Mouse (Mus musculus) hindbrain, embryonic 11.5 days (tissue): ENCODE data around the gene Vmn1r17. TPM values are rescaled to one million over a fixed set of nuclear protein-coding genes. Genes with fewer than 3 reads are reported as not detected.
"Not testable (repeated sequence)": the region's sequence is repeated elsewhere in the genome, so short reads cannot be mapped to it uniquely, and the experiment has no call there.

ENCODE experiments used
- ATAC-seq: fragments of 200-750 bp; cut with Nextera tagmentation; 2 replicates; pipeline ENCODE4 v1.8.0; 2017; ENCODE audit warnings: mild to moderate bottlenecking, moderate TSS enrichment, moderate library complexity; ENCODE audit not compliant: low FRiP score
- DNase-seq: peaks from one replicate; pipeline ENCODE4 v3.0.0-alpha.2; 2015; ENCODE audit warnings: low spot score
- H3K27ac ChIP-seq: fragments of 300-500 bp; sonication (generic); 2 replicates; pipeline ENCODE4 v1.5.1; 2014; ENCODE audit warnings: mild to moderate bottlenecking, low read depth, low read length
- H3K27me3 ChIP-seq: fragments of 300-500 bp; sonication (generic); 2 replicates; pipeline ENCODE4 v1.6.1; 2014; ENCODE audit warnings: mild to moderate bottlenecking, low read length, moderate library complexity, mixed read lengths; ENCODE audit not compliant: control insufficient read depth, insufficient read depth
- H3K36me3 ChIP-seq: fragments of 300-500 bp; sonication (generic); 2 replicates; pipeline ENCODE4 v1.6.1; 2014; ENCODE audit warnings: mild to moderate bottlenecking, low read length, moderate library complexity, mixed read lengths; ENCODE audit not compliant: control insufficient read depth, insufficient read depth
- H3K4me1 ChIP-seq: fragments of 300-500 bp; sonication (generic); replicated peaks from 2 replicates; pipeline ENCODE4 v1.6.1; 2014; ENCODE audit warnings: low read length, mixed read lengths; ENCODE audit not compliant: control insufficient read depth, insufficient read depth
- H3K4me2 ChIP-seq: fragments of 300-500 bp; sonication (generic); replicated peaks from 2 replicates; pipeline ENCODE4 v1.6.1; 2014; ENCODE audit warnings: mild to moderate bottlenecking, low read depth, low read length
- H3K4me3 ChIP-seq: fragments of 300-500 bp; sonication (generic); 2 replicates; pipeline ENCODE4 v1.5.1; 2014; ENCODE audit warnings: low read depth, low read length
- H3K9ac ChIP-seq: fragments of 300-500 bp; sonication (generic); 2 replicates; pipeline ENCODE4 v1.6.1; 2014; ENCODE audit warnings: low read depth, low read length
- H3K9me3 ChIP-seq: fragments of 300-500 bp; sonication (generic); 2 replicates; pipeline ENCODE4 v1.6.1; 2016; ENCODE audit warnings: low read length; ENCODE audit not compliant: control insufficient read depth
- WGBS: fragments of 180-500 bp; shearing (Covaris S2); extraction: QIAGEN DNeasy Blood & Tissue Kit; methylation state at CpG from one replicate; pipeline ENCODE4 v1.1.7; 2014; 5-methylcytosine and 5-hydroxymethylcytosine counted together
- polyA plus RNA-seq: library from polyadenylated mRNA; unstranded; fragments of >200 nt; fragmentation: Nextera tagmentation; extraction: Ambion mirVana; gene quantifications from 2 replicates; pipeline ENCODE4 v1.2.1, GENCODE M21; 2014

Gene Vmn1r17
- not detected in 2 replicates for polyA plus RNA-seq

- ATAC-seq (no peak), DNase-seq (no peak)
- H3K27me3 ChIP-seq = no peaks in the 10 kb centered on the region
- WGBS = 84% methylated on average over 1 of the region's 1 CpGs
- no peak within 1 kb of the TSS for H3K9ac ChIP-seq
- H3K4me2 ChIP-seq = no peak within 1 kb of the TSS
- H3K4me3 ChIP-seq = no peak within 1 kb of the TSS
- no peak within 1 kb of the TSS for H3K27ac ChIP-seq
- H3K4me1 ChIP-seq = no peaks in the 10 kb centered on the region
- H3K36me3 ChIP-seq = no peaks in the 10 kb centered on the region
- no peaks in the 10 kb centered on the region for H3K9me3 ChIP-seq
Measured at GRCm38 (mm10) chr6:57363627-57364026, at the start of gene Vmn1r17. TSS of gene Vmn1r17 (minus strand) at chr6:57363727.

GRCm38 (mm10) chr6:57403480-57403879 is 40.0 kb upstream of the Vmn1r17 start, which contains the start of gene Vmn1r19:
TSS of gene Vmn1r19 (plus strand) at chr6:57403780.
- not testable (repeated sequence) for H3K4me2 ChIP-seq, H3K4me1 ChIP-seq, H3K36me3 ChIP-seq, H3K4me3 ChIP-seq, H3K9me3 ChIP-seq, ATAC-seq, H3K9ac ChIP-seq, DNase-seq, H3K27me3 ChIP-seq, H3K27ac ChIP-seq
- WGBS = 84% methylated on average over 3 of the region's 3 CpGs

DNA sequence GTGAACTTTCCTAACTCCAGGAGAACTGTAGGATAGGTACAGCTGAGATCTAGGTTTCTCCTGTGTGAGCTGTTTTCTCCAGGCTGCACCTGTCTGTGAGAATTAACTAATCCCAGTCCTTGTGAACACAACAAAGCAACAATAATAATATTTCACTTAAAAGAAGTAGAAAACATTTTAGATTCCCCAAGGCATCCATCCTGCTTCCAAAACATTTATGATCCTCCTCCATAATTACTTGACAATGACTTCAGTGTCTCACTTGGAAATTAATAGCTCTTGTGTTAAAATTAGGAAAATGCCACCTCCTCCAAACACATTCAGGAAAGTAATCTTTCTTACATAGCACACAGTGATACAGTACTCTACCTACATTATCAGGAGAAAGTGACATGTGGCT is 32.2 kb upstream of the Vmn1r17 start, which contains the start of gene Vmn1r18:
Gene Vmn1r18 (minus strand): TSS at position 101 of the 400 bp plus-strand sequence.
- Histone ChIP-seq H3K36me3 (no peaks in the 10 kb centered on the region), H3K4me3 (no peak within 1 kb of the TSS), H3K4me2 (no peak within 1 kb of the TSS), H3K4me1 (no peaks in the 10 kb centered on the region), H3K27me3 (no peaks in the 10 kb centered on the region), H3K9me3 (no peaks in the 10 kb centered on the region), H3K9ac (no peak within 1 kb of the TSS), H3K27ac (no peak within 1 kb of the TSS)
- DNase-seq = no peak
- ATAC-seq = no peak

- ATAC-seq (no peak), DNase-seq (no peak)
- no peak overlapping the region for H3K4me3 ChIP-seq
- H3K9ac ChIP-seq = no peak overlapping the region
- WGBS = 84% methylated on average over 1 of the region's 1 CpGs
- H3K27ac ChIP-seq = no peak overlapping the region
- no peaks in the 10 kb centered on the region for H3K36me3 ChIP-seq
- no peaks in the 10 kb centered on the region for H3K27me3 ChIP-seq
- no peaks in the 10 kb centered on the region for H3K9me3 ChIP-seq
- H3K4me2 ChIP-seq = no peak overlapping the region
- H3K4me1 ChIP-seq = no peaks in the 10 kb centered on the region
Measured at GRCm38 (mm10) chr6:57367496-57367895, 4.0 kb upstream of the Vmn1r17 start.

DNA sequence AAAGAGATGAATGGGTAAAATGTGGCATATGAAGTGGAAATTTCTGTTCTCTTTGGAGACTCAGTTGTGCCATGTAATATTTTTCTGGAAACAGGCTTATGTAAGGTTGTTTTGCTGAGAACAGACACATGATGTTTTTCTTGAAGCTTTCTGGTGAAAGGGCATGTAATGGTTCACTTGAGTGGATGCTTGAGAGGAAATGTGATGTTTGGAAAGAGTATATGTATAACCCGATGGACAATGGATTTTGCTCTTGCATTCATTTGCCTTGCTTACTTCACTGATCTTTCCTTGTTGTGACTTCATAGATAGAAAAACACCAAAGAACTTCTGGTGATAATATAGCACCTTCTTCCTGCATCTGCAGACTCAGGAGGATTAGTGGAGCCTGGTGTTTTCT is 2.3 kb upstream of the Vmn1r17 start:
- H3K36me3 ChIP-seq, H3K27ac ChIP-seq, H3K4me2 ChIP-seq, ATAC-seq, H3K9ac ChIP-seq, H3K4me3 ChIP-seq, H3K9me3 ChIP-seq, H3K4me1 ChIP-seq, DNase-seq, H3K27me3 ChIP-seq: not testable (repeated sequence)
- WGBS = 88% methylated on average over 1 of the region's 1 CpGs

- no peak overlapping the region for H3K9ac ChIP-seq
- WGBS = 81% methylated on average over 2 of the region's 2 CpGs
- no peaks in the 10 kb centered on the region for H3K36me3 ChIP-seq
Measured at GRCm38 (mm10) chr6:57356864-57357263, 6.7 kb downstream of the Vmn1r17 start.

GRCm38 (mm10) chr6:57329394-57329793 is 34.1 kb downstream of the Vmn1r17 start, which contains the start of gene Vmn1r16:
TSS of gene Vmn1r16 (minus strand) at chr6:57329494.
- Histone ChIP-seq H3K9me3 (no peaks in the 10 kb centered on the region), H3K9ac (no peak within 1 kb of the TSS), H3K27ac (no peak within 1 kb of the TSS), H3K4me3 (no peak within 1 kb of the TSS), H3K36me3 (no peaks in the 10 kb centered on the region), H3K27me3 (no peaks in the 10 kb centered on the region), H3K4me2 (no peak within 1 kb of the TSS), H3K4me1 (no peaks in the 10 kb centered on the region)
- ATAC-seq (no peak), DNase-seq (no peak)
- 81% methylated on average over 3 of the region's 3 CpGs for WGBS

More at GRCm38 (mm10) chr6:57356864-57357263, 6.7 kb downstream of the Vmn1r17 start:
- no peaks in the 10 kb centered on the region for H3K27me3 ChIP-seq
- DNase-seq (no peak), ATAC-seq (no peak)
- no peak overlapping the region for H3K4me3 ChIP-seq
- no peak overlapping the region for H3K4me2 ChIP-seq
- H3K9me3 ChIP-seq = no peaks in the 10 kb centered on the region
- H3K27ac ChIP-seq = no peak overlapping the region
- H3K4me1 ChIP-seq = no peaks in the 10 kb centered on the region

DNA sequence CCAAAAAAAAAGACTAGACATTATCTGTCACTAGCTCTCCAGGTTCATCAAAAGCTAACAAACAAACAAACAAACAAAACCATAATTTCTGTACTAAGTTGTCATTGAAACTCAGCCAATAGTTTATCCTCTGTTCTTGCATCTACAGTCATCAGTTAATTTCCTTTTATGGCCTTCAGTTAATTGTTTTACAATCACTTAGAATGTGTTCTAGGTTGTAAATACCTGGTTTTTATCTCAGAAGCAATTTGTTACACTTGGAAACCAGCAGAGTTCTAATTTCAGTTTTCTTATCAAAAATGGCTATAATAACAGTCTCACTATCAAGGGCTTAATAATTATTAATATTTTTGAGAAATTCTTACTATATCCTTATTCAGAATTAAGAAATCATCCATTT is 37.4 kb downstream of the Vmn1r17 start:
- ATAC-seq (no peak), DNase-seq (no peak)
- H3K9me3 ChIP-seq = no peaks in the 10 kb centered on the region

More for the DNA sequence above, 37.4 kb downstream of the Vmn1r17 start:
- H3K36me3 ChIP-seq = no peaks in the 10 kb centered on the region
- no peak overlapping the region for H3K27ac ChIP-seq
- H3K4me2 ChIP-seq = no peak overlapping the region
- no peaks in the 10 kb centered on the region for H3K27me3 ChIP-seq
- no peak overlapping the region for H3K4me3 ChIP-seq
- no peak overlapping the region for H3K9ac ChIP-seq
- H3K4me1 ChIP-seq = no peaks in the 10 kb centered on the region
